Comparison of ENCODE assay signal across 9 mouse cellular contexts in genomic region chr5:144207478-144207877, GRCm38 (mm10). TPM values are rescaled to one million over a fixed set of nuclear protein-coding genes. Genes with fewer than 3 reads are reported as not detected.
A peak's percentile ranks its signal among the peaks of the same experiment; 100 is the strongest.
DNase-seq lines count a peak whose midpoint lies in the region; ATAC-seq and TF ChIP-seq lines count a peak whose summit lies in the region.
"Had no signal": no experiment of that assay in that cellular context is flagged by ENCODE, and none has a peak within 500 bp of the region (broad histone marks: within the 10 kb centered on the region; RNA-seq: fewer than 3 reads in every experiment).

No protein-coding gene starts in this region.

- H3K27me3 ChIP-seq in kidney, adult 2 months (replicated peaks; ENCODE audit: control insufficient read depth, insufficient read depth, low read length), result no peaks in the 10 kb centered on the region
- H3K27me3 ChIP-seq in E14TG2a.4 (ENCODE audit: insufficient read depth, low read length), result no peaks in the 10 kb centered on the region
- no peaks in the 10 kb centered on the region for H3K27me3 ChIP-seq in midbrain, embryonic 13.5 days
- H3K27me3 ChIP-seq: embryonic facial prominence, embryonic 15.5 days; limb, embryonic 12.5 days had no signal

- WGBS in kidney, adult 2 months, result 46% methylated on average over 11 of the region's 11 CpGs
- 49% methylated on average over 11 of the region's 11 CpGs for WGBS in midbrain, embryonic 13.5 days

- H3K9ac ChIP-seq in midbrain, embryonic 13.5 days (replicated peaks), result no peak overlapping the region
- H3K9ac ChIP-seq: embryonic facial prominence, embryonic 15.5 days; limb, embryonic 12.5 days had no signal

- TF ChIP-seq POLR2A in kidney, adult 2 months (IDR thresholded peaks at IDR 0.05; ENCODE audit: low read depth, low read length), result no peak

- H3K4me3 ChIP-seq in kidney, adult 2 months (ENCODE audit: insufficient read depth, low read depth, low read length), result no peak overlapping the region
- no peak overlapping the region for H3K4me3 ChIP-seq in E14TG2a.4 (replicated peaks; ENCODE audit: low read length)
- H3K4me3 ChIP-seq in midbrain, embryonic 13.5 days (replicated peaks), result no peak overlapping the region
- H3K4me3 ChIP-seq: embryonic facial prominence, embryonic 15.5 days; limb, embryonic 12.5 days had no signal

- peak; percentile 76 for TF ChIP-seq CTCF in kidney, adult 2 months (conservative IDR thresholded peaks at IDR 0.05; ENCODE audit: insufficient read depth, insufficient read length, low read depth, low read length)
- peak; percentile 94 for TF ChIP-seq CTCF in E14TG2a.4 (conservative IDR thresholded peaks at IDR 0.05; ENCODE audit: low read length)

- H3K9me3 ChIP-seq in E14TG2a.4 (ENCODE audit: low read length), result no peaks in the 10 kb centered on the region
- H3K9me3 ChIP-seq in midbrain, embryonic 13.5 days, result no peaks in the 10 kb centered on the region
- H3K9me3 ChIP-seq: embryonic facial prominence, embryonic 15.5 days had no signal

- H3K4me2 ChIP-seq in midbrain, embryonic 13.5 days (replicated peaks), result no peak overlapping the region
- H3K4me2 ChIP-seq: embryonic facial prominence, embryonic 15.5 days; limb, embryonic 12.5 days had no signal

- ATAC-seq in erythroid progenitor cell, adult 5-6 weeks (replicated peaks; ENCODE audit: low FRiP score, poor library complexity, severe bottlenecking), result 0 out of 2 replicates have a peak, but pooled peaks have one; percentile 16
- peak; percentile 55; the same call in 1 of the 2 replicates for ATAC-seq in midbrain, embryonic 13.5 days

- no peaks in the 10 kb centered on the region for H3K4me1 ChIP-seq in kidney, adult 2 months (ENCODE audit: control insufficient read depth, insufficient read depth, low read length)
- peaks cover 45% of the 10 kb centered on the region for H3K4me1 ChIP-seq in E14TG2a.4 (replicated peaks; ENCODE audit: low read depth, low read length)
- no peaks in the 10 kb centered on the region for H3K4me1 ChIP-seq in midbrain, embryonic 13.5 days (replicated peaks)
- H3K4me1 ChIP-seq: embryonic facial prominence, embryonic 15.5 days; limb, embryonic 12.5 days had no signal

- peak; percentile 37 for DNase-seq in kidney, adult 2 months
- no peak for DNase-seq in kidney, adult 11 months
- peak; percentile 50 for DNase-seq in adipocyte (ENCODE audit: low spot score)
- DNase-seq in layer of hippocampus, adult 9-11 months, result peak; percentile 47

- peaks cover 5% of the 10 kb centered on the region; the same call in 1 of the 2 replicates for H3K36me3 ChIP-seq in kidney, adult 2 months (ENCODE audit: control insufficient read depth, insufficient read depth, low read length)
- peaks cover 28% of the 10 kb centered on the region for H3K36me3 ChIP-seq in E14TG2a.4 (ENCODE audit: insufficient read depth, low read length)
- peaks cover 89% of the 10 kb centered on the region for H3K36me3 ChIP-seq in midbrain, embryonic 13.5 days

- no peak overlapping the region for H3K27ac ChIP-seq in kidney, adult 2 months (ENCODE audit: insufficient read depth, low read depth, low read length)
- no peak overlapping the region for H3K27ac ChIP-seq in midbrain, embryonic 13.5 days
- H3K27ac ChIP-seq: embryonic facial prominence, embryonic 15.5 days; limb, embryonic 12.5 days had no signal

RNA-seq across cellular contexts. Expression of gene Tecpr1, which starts 15.9 kb away (rescaled TPM):
- polyA plus RNA-seq in kidney, adult 2 months (2012; rRNA removed), result 35.6 and 36.6 TPM in 2 replicates
- total RNA-seq in erythroid progenitor cell, adult 5-6 weeks (2015; ENCODE audit: low replicate concordance), result 2.9 and 8.3 TPM in 2 replicates
- 2.1 and 6.2 TPM in 2 replicates for total RNA-seq in erythroid progenitor cell, adult 5-6 weeks (2017; ENCODE audit: low replicate concordance)
- polyA plus RNA-seq in midbrain, embryonic 13.5 days (2015; fragmentation: Nextera tagmentation; extraction: Ambion mirVana), result 42.8 and 44.8 TPM in 2 replicates

RNA-seq across cellular contexts. Expression of gene Bhlha15, which starts 17.4 kb away (rescaled TPM):
- 0.14 and 0.24 TPM in 2 replicates for polyA plus RNA-seq in kidney, adult 2 months (2012; rRNA removed)
- not detected in 2 replicates for total RNA-seq in erythroid progenitor cell, adult 5-6 weeks (2015; ENCODE audit: low replicate concordance)
- not detected in 2 replicates for total RNA-seq in erythroid progenitor cell, adult 5-6 weeks (2017; ENCODE audit: low replicate concordance)
- polyA plus RNA-seq in midbrain, embryonic 13.5 days (2015; fragmentation: Nextera tagmentation; extraction: Ambion mirVana), result 0.13 and 0.14 TPM in 2 replicates

RNA-seq across cellular contexts. Expression of gene Bri3, which starts 36.8 kb away (rescaled TPM):
- polyA plus RNA-seq in kidney, adult 2 months (2012; rRNA removed), result 190 and 242 TPM in 2 replicates
- 20.1 and 20.5 TPM in 2 replicates for total RNA-seq in erythroid progenitor cell, adult 5-6 weeks (2015; ENCODE audit: low replicate concordance)
- 3.0 and 4.9 TPM in 2 replicates for total RNA-seq in erythroid progenitor cell, adult 5-6 weeks (2017; ENCODE audit: low replicate concordance)
- polyA plus RNA-seq in midbrain, embryonic 13.5 days (2015; fragmentation: Nextera tagmentation; extraction: Ambion mirVana), result 133 and 137 TPM in 2 replicates
